Mouse (Mus musculus): ENCODE results near the gene Gm10837.

Gm10837 gene

DNA sequence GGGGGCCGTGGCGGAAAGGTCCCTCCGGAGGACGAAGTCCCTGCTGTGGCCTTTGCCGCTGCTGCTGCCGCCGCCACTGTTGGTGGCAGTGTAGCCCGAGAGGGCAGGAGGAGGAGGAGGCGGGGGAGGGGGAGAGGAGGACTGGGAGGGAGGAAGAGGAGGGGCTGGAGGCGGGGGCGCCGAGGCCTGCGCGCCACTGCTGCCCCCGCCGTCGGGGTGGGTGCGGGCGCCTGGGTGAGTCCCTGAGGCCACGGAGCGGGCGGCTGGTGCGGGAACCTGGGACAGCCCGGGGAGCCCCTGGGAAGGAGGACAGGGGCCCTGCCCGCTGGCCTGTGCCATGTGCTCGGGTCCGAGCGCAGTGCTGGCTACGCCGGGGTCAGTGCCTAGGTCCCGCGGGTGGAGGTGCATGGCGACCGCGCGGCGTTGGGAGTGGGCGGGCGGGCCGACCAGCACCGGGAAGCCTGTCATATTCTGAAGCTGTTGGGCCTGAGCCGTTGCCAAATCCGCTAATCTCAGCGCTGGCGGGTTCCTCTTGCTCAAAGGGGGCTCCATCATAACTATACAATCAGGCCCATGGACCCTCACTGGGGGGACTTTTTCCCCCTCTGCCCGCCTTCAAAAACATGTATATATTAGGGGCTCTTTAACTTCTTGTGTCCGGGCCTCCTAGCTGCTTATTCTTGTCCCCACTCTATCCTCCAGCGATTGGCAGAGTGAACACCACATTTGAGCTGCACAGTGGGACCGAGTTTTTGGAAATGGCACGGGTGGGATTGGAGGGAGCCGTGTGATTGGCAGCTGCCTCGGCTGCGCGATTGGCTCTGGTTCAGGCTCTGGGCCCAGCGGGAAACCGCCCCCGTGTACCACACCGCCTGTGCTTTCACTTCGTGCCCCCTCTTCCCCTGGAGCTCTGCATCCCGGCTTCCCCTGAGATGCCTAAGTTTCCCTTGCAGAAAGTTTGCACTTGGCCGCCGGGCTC lies 25.3 kb upstream of the Gm10837 start, which contains the start of gene Zic5:
Gene Zic5 (minus strand): TSS at position 915 of the 979 bp plus-strand sequence.
- DNase-seq (ENCODE audit: low read depth) = no peak

DNA sequence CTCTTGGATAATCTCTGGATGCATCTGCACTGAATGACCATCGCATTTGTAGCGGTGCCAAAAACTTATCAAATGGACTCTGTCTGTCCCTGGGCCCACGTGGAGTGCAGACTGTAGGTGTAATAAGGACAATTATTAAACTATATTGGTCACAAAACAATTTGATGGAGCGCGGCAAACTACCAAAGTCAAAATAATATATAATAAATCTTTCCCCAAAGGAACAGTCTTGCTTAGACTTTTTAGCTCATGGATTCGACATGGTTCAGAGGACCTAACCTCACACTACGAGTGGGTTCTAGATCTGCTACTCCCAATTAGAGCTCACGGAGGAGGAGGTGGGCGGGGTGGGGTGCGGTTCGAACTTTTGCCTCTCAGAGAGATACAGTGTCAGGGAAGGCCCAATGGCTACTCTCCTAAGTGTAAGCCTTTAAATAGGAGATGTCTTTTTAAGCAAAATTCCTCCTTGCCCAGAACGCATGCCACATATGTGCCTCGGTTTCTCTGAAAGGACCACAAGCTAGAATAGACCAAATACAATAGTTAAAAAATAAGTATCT lies 24.4 kb upstream of the Gm10837 start:
- DNase-seq (ENCODE audit: low read depth) = no peak

DNA sequence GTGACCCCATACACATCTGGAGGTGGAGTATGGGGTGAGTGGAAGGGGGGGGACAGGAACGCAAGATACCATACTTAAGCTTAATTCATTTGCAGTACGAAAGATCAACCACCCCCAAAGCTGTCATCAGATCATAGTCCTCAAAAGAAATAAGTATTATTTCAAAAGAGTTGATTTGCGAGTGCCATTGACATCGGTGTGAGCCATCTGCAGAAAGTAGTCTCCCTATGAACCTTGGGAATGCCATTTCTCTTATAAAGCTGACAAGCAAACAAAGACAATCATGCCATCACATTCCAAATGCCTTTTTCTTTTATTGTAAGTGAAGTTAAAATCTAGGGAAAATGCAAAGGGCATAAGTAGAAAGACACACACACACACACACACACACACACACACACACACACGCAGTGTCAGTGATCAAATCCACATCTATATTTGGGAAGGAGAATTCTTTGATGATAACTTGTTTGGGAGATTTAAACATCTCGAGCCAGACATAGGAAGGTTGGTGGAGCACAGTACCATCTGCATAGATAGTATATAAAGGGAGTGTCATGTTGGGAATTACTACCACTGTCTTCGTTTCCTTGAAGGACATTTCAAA lies 23.5 kb upstream of the Gm10837 start:
- DNase-seq (ENCODE audit: low read depth) = no peak

DNA sequence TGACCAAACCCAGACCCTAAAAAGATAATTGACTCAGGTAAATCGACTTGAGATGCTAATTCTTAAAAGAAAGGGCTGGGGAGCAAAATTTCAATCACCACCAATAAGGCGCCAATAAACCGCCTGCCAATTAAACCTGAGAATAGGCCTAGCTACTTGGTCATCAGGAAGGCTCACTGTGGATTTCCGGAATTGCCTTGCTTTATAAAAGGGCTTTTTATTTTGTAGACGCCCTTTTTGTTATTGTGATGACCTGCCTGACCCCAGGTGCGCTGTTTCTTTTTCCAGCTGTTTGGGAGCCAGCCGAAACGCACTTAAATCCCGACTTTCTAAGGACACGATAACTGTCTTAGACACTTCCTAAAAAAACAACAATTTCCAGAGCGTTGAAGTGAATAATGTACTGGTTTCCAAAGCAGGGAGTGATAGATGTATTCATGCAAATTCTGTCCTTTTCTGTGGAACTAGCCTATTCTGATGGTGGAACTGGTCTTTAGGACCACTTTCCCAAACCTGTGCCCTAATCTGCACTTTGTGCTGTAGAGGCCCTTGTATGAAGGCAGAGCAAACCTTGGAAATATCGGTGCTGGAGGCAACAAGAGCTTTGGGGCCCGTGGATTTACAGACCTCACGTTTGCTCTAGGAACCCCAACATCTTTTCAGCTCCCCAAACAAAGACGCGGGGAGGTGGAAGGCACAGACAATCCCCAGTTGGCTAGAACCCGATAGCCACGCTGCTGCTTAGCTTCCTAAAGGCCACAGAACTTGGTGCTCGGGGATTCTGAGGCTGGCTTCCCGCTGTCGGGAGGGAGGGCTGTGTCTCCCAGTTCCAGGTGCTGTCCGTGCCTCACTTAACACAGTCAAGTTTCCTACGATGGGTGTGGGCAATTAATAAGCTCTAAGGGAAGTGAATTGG lies 22.2 kb upstream of the Gm10837 start:
- no peak for DNase-seq (ENCODE audit: low read depth)

- no peak for DNase-seq (ENCODE audit: low read depth)
Measured at GRCm38 (mm10) chr14:122468971-122469755, 21.2 kb upstream of the Gm10837 start.

GRCm38 (mm10) chr14:122471449-122472085 lies 18.8 kb upstream of the Gm10837 start:
- no peak for DNase-seq (ENCODE audit: low read depth)

DNA sequence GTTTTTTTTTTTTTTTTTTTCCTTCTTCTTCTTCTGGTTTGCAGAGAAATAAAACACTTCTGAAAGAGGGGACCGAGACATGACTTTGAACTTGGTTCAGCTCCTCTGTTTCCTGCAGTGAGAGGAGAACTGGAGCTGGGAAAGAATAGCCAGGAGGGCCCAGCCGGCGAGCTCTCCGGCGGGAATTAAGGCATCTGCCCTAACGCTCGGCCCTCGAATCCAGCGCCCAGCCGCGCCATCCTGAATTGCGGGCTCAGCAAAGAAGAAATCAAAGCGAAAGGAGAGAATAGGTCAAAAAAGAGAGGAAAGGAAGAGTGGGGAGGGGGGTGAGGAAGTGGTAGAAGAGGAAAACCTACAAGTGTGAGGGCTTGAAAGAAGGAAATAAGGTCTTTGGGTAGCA lies 18.2 kb upstream of the Gm10837 start:
- DNase-seq (ENCODE audit: low read depth) = no peak

DNA sequence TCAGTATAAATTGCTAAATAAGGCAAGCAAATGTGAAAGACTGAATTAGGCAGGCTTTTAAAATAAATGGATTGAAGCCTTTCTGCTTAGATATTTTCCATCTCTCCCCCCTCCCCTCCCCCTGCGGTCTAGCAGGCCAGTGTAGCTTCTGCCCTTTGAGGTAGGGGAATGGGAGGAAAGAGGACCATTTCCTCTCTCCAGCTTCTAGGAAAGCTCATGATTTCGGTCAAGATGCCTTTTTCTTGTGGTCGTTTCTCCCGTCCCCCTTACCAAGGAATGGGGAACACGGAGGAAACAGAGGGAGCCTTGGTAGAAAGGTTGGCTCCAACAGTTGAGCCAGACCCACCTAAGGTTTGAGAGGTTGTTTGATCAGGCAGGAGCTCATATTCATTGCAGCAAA lies 17.7 kb upstream of the Gm10837 start:
- no peak for DNase-seq (ENCODE audit: low read depth)

DNA sequence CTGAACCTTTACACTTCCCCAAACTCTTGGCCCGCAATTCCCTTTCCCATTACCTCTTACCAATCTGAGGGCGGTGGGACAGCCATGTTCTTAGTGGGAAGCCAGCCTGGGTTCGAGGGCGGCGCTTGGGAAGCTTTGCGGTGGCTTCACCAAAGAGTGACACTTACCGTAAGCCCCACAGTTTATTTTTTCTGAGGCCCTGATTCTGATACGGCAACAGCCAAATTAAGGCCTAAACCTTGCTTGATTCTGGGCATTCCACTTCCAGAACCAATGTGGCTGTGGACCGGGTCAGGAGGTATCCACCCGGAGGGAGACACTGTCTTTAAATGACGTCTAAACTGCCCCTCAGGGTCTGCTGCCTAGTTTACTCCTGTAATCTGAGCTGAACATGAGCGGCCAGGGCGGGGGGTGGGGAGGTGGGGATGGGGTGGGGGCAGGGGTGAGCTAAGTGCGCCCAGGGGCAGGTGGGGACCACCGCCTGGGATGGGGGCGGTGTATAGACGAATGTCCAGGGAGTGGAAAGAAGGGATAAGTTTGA lies 17.1 kb upstream of the Gm10837 start:
- no peak for DNase-seq (ENCODE audit: low read depth)

DNA sequence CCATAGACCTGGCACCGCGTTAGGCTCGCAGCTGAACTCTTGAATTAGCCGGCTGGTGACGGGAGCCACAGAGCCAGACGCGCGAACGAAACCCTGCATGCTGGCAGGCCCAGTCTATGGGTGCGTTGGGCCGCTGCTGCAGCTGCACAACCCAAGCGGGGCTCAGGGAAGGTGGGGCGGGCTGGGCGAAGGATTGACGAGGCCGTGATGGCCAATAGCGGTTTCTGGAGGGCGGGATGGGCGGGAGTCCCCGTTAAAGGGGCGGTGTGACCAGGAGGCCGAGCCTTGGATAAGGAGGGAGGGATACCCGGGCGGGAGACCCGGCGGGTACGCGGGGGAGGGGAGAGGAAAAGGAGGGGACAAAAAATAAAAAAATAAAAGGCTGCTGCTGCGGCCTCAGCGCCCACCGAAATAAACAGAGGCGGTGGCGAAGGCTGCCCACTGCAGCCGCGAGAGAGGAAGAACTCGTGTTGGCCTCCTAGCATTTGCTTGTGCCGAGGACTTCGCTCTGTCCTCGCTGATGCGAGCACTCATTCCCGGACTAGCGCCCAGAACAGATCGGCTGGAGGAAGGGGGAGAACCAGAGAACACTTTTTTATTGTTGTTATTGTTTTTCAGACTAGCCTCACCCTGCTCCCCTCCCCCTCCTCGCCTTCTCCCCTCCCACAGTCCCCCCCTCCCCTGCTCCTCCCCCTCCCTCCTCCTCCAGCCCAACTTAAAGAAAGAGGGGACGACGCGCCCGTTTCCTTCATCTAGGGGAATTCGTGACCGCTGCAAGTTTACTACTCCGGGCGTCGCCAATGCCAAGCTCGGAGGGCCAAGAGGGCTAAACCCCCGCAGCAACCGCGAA lies 16.1 kb upstream of the Gm10837 start:
- DNase-seq (ENCODE audit: low read depth) = no peak

DNA sequence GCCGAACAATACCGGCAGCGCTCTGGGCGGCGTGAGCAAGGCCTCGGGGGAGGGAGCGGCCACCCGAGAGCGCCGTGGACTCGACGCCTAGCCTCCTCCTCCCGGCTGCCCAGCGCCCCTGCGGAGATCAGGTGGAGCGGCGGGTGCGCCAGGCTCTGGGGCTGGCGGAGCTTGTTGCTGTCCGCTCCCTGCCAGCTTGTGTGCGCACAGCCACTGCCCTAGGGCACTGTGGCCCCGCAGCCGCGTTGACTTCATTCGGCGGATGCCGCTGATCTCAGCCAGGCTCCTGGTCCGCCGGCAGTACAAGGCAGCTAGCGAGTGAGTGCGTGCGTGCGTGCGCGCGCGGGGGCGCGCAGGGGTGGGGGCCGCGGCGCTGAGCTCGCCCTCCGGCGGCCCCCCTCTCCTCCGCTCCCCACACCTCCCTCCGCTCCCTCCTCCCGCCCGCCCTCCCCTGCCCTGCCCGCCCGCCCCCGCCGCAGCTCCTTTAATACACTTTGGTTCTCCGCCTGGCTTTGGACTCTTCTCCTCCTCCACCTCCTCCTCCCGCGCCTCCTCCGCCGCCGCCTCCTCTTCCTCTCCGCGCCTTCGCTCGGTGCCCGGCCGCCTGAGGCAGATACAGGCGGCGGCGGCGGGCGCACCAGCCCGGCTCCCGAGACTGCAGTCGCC lies 15.4 kb upstream of the Gm10837 start, which contains the start of gene Zic2:
Gene Zic2 (plus strand): TSS at position 545 of the 666 bp plus-strand sequence.
- DNase-seq (ENCODE audit: low read depth) = no peak

- DNase-seq (ENCODE audit: low read depth) = no peak
Measured at GRCm38 (mm10) chr14:122475557-122476040, 14.8 kb upstream of the Gm10837 start.

DNA sequence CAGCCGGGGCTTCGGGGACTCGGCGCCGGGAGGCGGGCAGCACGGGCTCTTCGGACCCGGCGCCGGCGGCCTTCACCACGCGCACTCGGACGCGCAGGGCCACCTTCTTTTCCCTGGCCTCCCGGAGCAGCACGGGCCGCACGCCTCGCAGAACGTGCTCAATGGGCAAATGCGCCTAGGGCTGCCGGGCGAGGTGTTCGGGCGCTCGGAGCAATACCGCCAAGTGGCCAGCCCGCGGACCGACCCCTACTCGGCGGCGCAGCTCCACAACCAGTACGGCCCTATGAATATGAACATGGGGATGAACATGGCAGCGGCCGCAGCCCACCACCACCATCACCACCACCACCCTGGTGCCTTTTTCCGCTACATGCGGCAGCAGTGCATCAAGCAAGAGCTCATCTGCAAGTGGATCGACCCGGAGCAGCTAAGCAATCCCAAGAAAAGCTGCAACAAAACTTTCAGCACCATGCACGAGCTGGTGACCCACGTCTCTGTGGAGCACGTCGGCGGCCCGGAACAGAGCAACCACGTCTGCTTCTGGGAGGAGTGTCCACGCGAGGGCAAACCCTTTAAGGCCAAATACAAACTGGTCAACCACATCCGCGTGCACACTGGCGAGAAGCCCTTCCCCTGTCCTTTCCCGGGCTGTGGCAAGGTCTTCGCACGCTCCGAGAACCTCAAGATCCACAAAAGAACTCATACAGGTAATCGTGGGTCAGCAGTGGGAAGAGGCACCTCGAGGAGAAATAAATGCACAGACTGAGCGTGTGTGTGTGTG lies 14.2 kb upstream of the Gm10837 start:
- no peak for DNase-seq (ENCODE audit: low read depth)

DNA sequence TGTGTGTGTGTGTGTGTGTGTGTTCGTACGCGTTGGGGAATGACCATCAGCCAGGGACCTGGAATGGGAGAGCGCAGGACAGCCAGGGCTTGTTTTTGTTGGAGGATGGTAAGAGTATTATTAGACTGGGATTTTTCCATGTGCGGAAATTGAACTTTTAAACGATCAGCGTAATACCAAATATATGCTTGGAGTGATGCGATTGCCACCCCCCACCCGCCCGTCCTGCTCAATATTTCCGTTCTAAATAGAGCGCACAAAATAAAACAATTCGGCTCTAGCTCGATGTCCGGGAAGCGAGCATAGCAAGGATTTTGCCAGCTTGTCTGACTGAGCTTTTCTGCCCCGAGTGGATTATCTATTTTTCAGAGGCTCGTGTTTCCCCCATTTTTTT lies 13.6 kb upstream of the Gm10837 start:
- DNase-seq (ENCODE audit: low read depth) = no peak

DNA sequence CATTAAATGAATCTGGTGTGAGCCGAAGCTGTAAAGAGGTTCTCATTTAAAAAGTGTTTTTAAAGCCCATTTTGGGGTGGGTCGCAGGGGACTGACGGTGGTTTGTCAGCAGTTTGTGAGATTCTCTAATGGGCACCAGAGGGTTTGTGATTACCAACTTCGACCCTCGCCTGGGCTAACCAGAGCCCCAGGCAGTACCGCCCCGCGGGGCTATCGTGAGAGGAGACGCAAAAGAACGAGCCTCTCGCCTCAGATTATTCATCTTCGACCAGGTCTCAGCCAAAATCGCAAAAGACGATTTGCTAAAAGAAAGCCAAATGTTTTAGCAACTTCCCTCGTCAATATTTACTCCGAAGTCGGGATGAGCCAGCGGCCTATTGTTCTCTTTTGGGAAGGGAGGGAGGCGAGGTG lies 13.1 kb upstream of the Gm10837 start:
- DNase-seq (ENCODE audit: low read depth) = no peak

- no peak for DNase-seq (ENCODE audit: low read depth)
Measured at GRCm38 (mm10) chr14:122477971-122478573, 12.3 kb upstream of the Gm10837 start.

DNA sequence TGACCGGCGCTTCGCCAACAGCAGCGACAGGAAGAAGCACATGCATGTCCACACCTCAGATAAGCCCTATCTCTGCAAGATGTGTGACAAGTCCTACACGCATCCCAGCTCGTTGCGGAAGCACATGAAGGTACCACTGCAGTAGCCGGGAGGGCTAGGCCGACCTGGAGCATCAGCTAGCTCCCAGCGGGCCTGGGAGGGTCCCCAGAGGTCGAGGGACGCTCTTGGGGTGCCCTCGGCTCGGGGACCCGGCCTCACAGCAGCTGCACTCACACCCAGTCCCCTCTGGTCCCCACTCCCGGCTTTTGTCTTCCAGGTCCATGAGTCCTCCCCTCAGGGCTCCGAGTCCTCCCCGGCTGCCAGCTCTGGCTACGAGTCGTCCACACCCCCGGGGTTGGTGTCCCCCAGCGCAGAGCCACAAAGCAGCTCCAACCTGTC lies 11.8 kb upstream of the Gm10837 start:
- DNase-seq (ENCODE audit: low read depth) = no peak

Measured in NIH3T3 (cell line).